Mouse (Mus musculus) small intestine, adult 2 months (tissue): ENCODE results near the gene Dnajc13. TPM values are rescaled to one million over a fixed set of nuclear protein-coding genes. Genes with fewer than 3 reads are reported as not detected.

ENCODE experiments used
- H3K27ac ChIP-seq: fragments of 200-500 bp; 2 replicates; pipeline ENCODE4 v1.5.1; 2012; ENCODE audit warnings: low read depth, low read length, control low read depth, inconsistent platforms; ENCODE audit not compliant: insufficient read depth
- H3K27me3 ChIP-seq: fragments of 200-500 bp; 2 replicates; pipeline ENCODE4 v1.6.1; 2012; ENCODE audit warnings: mild to moderate bottlenecking, moderate library complexity, low read length, inconsistent platforms; ENCODE audit not compliant: control insufficient read depth, insufficient read depth
- H3K36me3 ChIP-seq: fragments of 200-500 bp; 2 replicates; pipeline ENCODE4 v1.6.1; 2012; ENCODE audit warnings: mild to moderate bottlenecking, low read length, control low read depth, inconsistent platforms; ENCODE audit not compliant: control insufficient read depth, insufficient read depth
- H3K4me1 ChIP-seq: fragments of 200-500 bp; 2 replicates; pipeline ENCODE4 v1.6.1; 2012; ENCODE audit warnings: low read length, inconsistent platforms, mixed read lengths; ENCODE audit not compliant: control insufficient read depth, insufficient read depth, insufficient read length
- H3K4me3 ChIP-seq: fragments of 200-500 bp; 2 replicates; pipeline ENCODE4 v1.5.1; 2012; ENCODE audit warnings: low read depth, mild to moderate bottlenecking, control low read depth, inconsistent platforms, low read length, moderate library complexity
- CTCF ChIP-seq: fragments of 200-500 bp; IDR thresholded peaks from 2 replicates; pipeline ENCODE4 v1.5.1; 2012; ENCODE audit warnings: low read depth, mild to moderate bottlenecking, control low read depth, inconsistent platforms, low read length, moderate library complexity, mixed read lengths; ENCODE audit not compliant: insufficient replicate concordance, insufficient read length; ENCODE audit errors: extremely low read depth
- POLR2A ChIP-seq: fragments of 200-500 bp; IDR thresholded peaks from 2 replicates; pipeline ENCODE4 v1.6.1; 2012; ENCODE audit warnings: low read depth, mild to moderate bottlenecking, control low read depth, inconsistent platforms, low read length, moderate library complexity
- WGBS: fragments of 180-500 bp; shearing (Covaris S2); methylation state at CpG from one replicate; pipeline ENCODE4 v1.1.7; 2018; 5-methylcytosine and 5-hydroxymethylcytosine counted together
- polyA plus RNA-seq: library from polyadenylated mRNA; depleted of rRNA; stranded (reverse); fragments of >200 nt; gene quantifications from 2 replicates; pipeline ENCODE4 v1.2.3, GENCODE M21; 2012

Dnajc13 gene
- polyA plus RNA-seq, 1 experiment = 58.5 TPM

DNA sequence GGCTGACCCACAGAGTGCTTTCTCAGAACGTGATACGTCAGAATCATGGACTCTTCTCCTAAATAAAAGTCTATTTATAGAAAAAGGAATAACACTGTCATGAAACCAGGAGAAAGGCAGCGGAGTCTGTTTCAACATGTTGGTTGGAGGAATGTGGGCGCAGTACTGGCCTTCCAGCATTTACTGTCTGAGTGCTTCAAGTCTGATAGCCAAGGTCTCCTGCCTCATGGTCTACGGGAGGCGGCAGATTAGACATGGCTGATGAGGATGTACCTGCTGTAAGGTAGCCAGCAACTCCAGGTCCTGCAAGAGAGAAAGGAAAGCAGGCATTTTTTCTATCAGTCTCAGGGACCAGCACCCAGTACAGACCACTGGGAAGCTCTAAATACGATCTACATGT, 110.6 kb downstream of the Dnajc13 start:
- no peak for TF ChIP-seq CTCF
- TF ChIP-seq POLR2A = no peak
- H3K36me3 ChIP-seq = peaks cover 56% of the 10 kb centered on the region
- H3K27ac ChIP-seq = no peak overlapping the region
- 91% methylated on average over 7 of the region's 7 CpGs for WGBS
- H3K4me1 ChIP-seq = no peaks in the 10 kb centered on the region
- no peak overlapping the region for H3K4me3 ChIP-seq
- H3K27me3 ChIP-seq = no peaks in the 10 kb centered on the region

DNA sequence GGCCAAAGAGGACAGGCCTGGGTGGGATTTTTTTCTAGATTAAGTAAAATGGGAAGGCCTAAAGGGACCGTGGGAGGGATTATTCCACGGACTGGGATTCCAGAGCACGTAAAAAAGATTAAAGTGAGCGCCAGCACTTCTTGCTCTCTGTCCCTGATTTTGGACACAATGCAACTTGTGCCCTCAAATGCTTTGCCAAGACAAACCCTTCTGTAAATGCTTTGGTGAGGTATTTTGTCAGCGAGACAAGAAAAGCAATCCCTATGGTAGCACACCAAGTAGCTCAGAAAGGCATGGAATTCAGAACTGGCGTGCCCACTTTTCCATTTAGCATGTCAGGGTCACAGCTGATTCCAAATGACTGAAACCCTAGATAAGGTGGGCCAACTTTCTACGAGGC, 113.8 kb downstream of the Dnajc13 start:
- no peak for TF ChIP-seq CTCF
- TF ChIP-seq POLR2A = no peak
- peaks cover 27% of the 10 kb centered on the region for H3K36me3 ChIP-seq
- WGBS = 93% methylated on average over 7 of the region's 7 CpGs
- no peak overlapping the region for H3K4me3 ChIP-seq
- no peaks in the 10 kb centered on the region for H3K4me1 ChIP-seq
- no peak overlapping the region for H3K27ac ChIP-seq
- no peaks in the 10 kb centered on the region for H3K27me3 ChIP-seq

DNA sequence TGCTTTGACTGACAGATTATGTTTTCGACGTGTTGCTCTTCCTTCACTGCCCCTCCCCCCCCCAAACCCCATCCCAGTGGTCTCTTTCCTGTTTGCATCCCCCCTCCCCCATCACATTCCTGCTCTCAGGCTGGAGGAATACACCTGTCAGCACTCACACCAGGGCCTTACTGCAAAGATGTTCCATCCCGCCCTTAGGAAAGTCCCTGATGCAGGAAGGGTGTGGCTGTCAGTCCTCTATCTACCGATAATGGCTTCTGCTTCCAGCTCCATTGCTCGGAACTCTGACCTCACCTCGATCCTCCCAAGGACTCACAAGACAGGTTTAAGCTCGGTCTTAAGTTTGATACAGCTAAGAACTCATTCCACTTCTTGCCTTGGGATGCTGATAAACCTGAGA, 116.0 kb downstream of the Dnajc13 start:
- no peak for TF ChIP-seq CTCF
- TF ChIP-seq POLR2A = no peak
- WGBS = 51% methylated on average over 7 of the region's 7 CpGs
- Histone ChIP-seq H3K36me3 (peaks cover 8% of the 10 kb centered on the region), H3K27me3 (no peaks in the 10 kb centered on the region), H3K4me1 (no peaks in the 10 kb centered on the region), H3K4me3 (no peak overlapping the region), H3K27ac (no peak overlapping the region)

DNA sequence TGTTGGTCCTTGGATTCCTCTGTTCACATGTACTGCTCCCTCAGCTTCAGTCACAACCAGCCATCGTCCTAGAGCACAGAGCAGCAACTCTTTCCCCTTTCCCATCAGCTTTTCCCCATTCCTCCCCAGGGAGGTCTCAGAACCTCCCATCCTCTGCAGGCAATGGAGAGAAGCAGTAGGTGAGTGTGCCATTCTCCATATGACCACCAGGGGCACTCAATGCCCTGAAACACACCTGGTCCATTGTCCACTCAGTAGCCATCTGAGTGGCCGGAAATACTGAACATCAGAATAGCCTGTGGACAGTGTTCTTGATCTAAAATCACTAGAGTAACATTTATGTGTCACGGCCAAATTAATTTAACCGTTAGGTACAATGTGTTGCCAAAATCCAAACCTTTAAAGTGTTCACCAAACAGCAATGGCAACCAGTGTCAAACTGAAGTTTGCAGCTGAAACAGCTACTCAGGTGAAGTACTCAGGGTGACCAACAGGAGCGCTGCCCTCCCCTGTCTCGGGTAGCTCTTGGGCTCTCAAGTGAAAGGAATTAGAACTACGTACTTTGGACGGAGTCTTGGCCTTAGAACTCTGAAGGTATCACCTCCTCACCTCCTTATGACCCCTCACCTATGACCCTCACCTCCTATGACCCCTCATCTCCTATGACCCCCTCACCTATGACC, 118.3 kb downstream of the Dnajc13 start:
- TF ChIP-seq CTCF = peak; percentile 58; the same call in 1 of the 2 replicates
- no peak for TF ChIP-seq POLR2A
- 82% methylated on average over 8 of the region's 8 CpGs for WGBS
- no peak overlapping the region for H3K27ac ChIP-seq

DNA sequence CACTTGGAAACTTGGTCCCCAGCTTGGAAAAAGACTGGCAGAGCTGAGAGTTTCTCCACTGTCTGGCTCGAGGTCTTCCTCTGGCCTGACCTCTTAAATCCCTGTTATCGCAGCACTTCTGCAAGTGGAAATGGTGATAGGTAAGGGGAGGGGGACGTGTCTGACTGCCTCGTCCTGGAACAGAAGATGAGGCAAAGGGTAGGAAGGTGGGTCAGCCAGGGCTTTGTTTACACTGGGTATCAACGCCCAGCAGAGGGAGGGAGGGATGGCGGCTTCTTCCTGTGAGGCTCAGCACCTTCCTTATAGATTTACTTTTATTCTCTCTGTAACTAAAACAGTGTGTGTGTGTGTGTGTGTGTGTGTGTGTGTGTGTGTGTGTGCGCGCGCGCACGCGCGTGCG, 119.9 kb downstream of the Dnajc13 start:
- TF ChIP-seq POLR2A = no peak
- TF ChIP-seq CTCF = no peak
- 55% methylated on average over 14 of the region's 14 CpGs for WGBS
- no peak overlapping the region for H3K4me3 ChIP-seq
- no peaks in the 10 kb centered on the region for H3K4me1 ChIP-seq
- H3K27ac ChIP-seq = no peak overlapping the region
- no peaks in the 10 kb centered on the region for H3K36me3 ChIP-seq
- H3K27me3 ChIP-seq = no peaks in the 10 kb centered on the region

More for the DNA sequence above, 118.3 kb downstream of the Dnajc13 start:
- Histone ChIP-seq H3K4me3 (no peak overlapping the region), H3K4me1 (no peaks in the 10 kb centered on the region), H3K36me3 (no peaks in the 10 kb centered on the region), H3K27me3 (no peaks in the 10 kb centered on the region)

DNA sequence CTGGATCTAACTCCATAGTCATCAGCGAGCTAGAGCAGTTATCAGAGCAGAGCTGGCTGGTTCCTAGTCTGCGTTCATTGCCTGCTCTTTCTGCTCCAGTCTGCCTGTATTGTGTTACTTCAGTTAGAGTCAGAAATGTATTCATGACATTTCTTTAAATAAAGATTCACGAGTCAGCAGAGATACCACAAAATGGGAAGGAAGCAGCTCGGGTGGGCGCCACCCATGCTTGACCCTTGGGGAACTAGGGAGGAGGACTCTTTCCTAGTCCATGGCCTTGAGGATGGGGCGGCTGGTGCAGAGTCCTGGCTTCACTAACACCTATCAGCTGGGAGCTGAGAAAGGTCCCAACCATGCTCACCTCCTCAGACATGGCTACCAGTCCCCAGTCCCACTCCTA, 122.4 kb downstream of the Dnajc13 start:
- Histone ChIP-seq H3K36me3 (no peaks in the 10 kb centered on the region), H3K4me3 (no peak overlapping the region), H3K27ac (no peak overlapping the region), H3K4me1 (no peaks in the 10 kb centered on the region), H3K27me3 (no peaks in the 10 kb centered on the region)
- no peak for TF ChIP-seq POLR2A
- no peak for TF ChIP-seq CTCF
- 83% methylated on average over 6 of the region's 6 CpGs for WGBS

DNA sequence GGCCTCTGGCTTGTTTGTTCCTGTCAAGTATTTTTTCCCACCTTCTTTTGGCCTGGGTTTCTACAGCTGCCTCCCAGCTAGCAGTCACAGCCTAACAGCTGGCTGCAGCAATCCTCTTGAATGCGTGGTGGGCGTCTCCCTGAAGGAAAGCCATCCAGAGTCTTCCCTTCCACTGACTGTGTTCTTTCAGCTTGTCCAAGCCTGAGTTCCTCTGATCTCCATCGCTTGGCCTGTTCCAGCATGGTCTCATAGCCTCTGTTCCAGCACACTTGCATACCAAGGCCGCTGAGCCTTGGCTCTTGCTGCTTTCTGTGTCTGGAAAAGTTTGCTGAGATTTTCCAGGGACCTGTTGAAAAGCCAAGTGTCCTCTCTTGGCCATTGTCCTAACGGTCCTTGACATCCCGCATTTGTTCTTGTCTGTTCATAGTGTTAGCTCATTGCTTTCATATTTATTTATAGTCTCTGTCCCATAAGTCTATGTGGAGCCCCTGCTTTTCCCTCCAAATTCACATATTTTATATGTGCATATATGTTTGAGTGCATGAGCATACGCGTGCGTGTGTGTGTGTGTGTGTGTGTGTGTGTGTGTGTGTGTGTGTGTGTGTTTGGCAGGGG, 132.5 kb downstream of the Dnajc13 start:
- 81% methylated on average over 9 of the region's 9 CpGs for WGBS
- TF ChIP-seq POLR2A (no peak), CTCF (no peak)
- Histone ChIP-seq H3K27ac (no peak overlapping the region), H3K4me3 (no peak overlapping the region), H3K27me3 (no peaks in the 10 kb centered on the region), H3K36me3 (peaks cover 15% of the 10 kb centered on the region), H3K4me1 (no peaks in the 10 kb centered on the region)
